Mouse (Mus musculus) myocyte (in vitro differentiated cells): ENCODE measurements around the gene Fam89a.

Experiments
- E2F4 ChIP-seq: IDR thresholded peaks from one replicate; pipeline ENCODE4 v1.6.1; 2011; ENCODE audit warnings: mild to moderate bottlenecking, control low read depth, moderate library complexity; ENCODE audit not compliant: insufficient read depth
- MAX ChIP-seq: IDR thresholded peaks from one replicate; pipeline ENCODE4 v1.6.1; 2011; ENCODE audit warnings: low read depth, mild to moderate bottlenecking, control low read depth
- MYOD1 ChIP-seq, 3 experiments: IDR thresholded peaks; one replicate each; pipeline ENCODE4 v1.6.1; 2011; ENCODE audit warnings: control low read depth in 2 of 3, low read depth in 2 of 3, mild to moderate bottlenecking in 2 of 3, moderate library complexity in 1 of 3; ENCODE audit not compliant: insufficient read length in 2 of 3, control insufficient read depth in 1 of 3
- MYOG ChIP-seq, 3 experiments: IDR thresholded peaks; one replicate each; pipeline ENCODE4 v1.6.1; 2011; ENCODE audit warnings: control low read depth in 2 of 3, low read depth in 2 of 3, mild to moderate bottlenecking in 2 of 3; ENCODE audit not compliant: insufficient read length in 2 of 3, control insufficient read depth in 1 of 3, insufficient read depth in 1 of 3
- POLR2A ChIP-seq: IDR thresholded peaks from one replicate; pipeline ENCODE4 v1.6.1; 2011; ENCODE audit warnings: low read depth, mild to moderate bottlenecking, control low read depth, moderate library complexity; ENCODE audit not compliant: insufficient read length
- POLR2AphosphoS2 ChIP-seq: IDR thresholded peaks from one replicate; pipeline ENCODE4 v1.6.1; 2011; ENCODE audit warnings: low read depth, control low read depth; ENCODE audit not compliant: insufficient read length
- USF1 ChIP-seq: IDR thresholded peaks from one replicate; pipeline ENCODE4 v1.6.1; 2011; ENCODE audit warnings: low read depth, mild to moderate bottlenecking, control low read depth, moderate library complexity

DNA sequence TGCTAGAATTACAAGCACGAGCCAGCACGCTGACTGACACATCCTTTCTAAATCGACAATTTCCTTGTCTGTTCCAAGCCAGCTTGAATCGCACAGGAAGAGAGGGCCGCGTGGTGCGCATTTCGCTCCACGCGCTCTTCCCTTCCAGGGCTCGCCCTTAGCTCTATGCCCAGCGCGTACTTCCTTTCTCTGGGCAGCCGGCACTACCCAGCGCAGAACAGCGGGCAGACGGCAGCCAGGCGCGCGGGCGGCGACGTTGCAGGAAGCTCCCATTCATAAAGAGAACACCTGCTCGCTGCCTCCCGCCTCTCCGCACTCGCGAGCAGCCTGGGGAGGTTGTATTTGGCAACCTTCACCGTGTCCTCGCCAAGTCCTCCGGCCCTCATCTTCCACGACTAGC lies 40.6 kb upstream of the Fam89a start:
- TF ChIP-seq MAX (no peak), POLR2A (no peak), MYOG (IDR thresholded peaks at IDR 0.05; ENCODE audit: control insufficient read depth in 1 of 3, insufficient read depth in 1 of 3, insufficient read length in 2 of 3, low read depth in 2 of 3) (no peak), MYOD1 (IDR thresholded peaks at IDR 0.05; ENCODE audit: control insufficient read depth in 1 of 3, insufficient read length in 2 of 3, low read depth in 2 of 3) (no peak), POLR2AphosphoS2 (no peak), USF1 (no peak), E2F4 (no peak)
